Mouse (Mus musculus) E14TG2a.4 (cell line): ENCODE results near the gene Higd1a.

Source experiments
- CTCF ChIP-seq: conservative IDR thresholded peaks from 2 replicates; pipeline ENCODE4 v1.5.1; 2014; ENCODE audit warnings: low read length
- POU5F1 ChIP-seq: IDR thresholded peaks from 2 replicates; pipeline ENCODE4 v1.6.1; 2014; ENCODE audit warnings: low read length, borderline replicate concordance

GRCm38 (mm10) chr9:121847138-121847537 is 11.0 kb downstream of the Higd1a start:
- no peak for TF ChIP-seq POU5F1
- no peak for TF ChIP-seq CTCF
